Mouse (Mus musculus) neural tube, embryonic 12.5 days (tissue): ENCODE data around the gene Ankrd28. TPM values are rescaled to one million over a fixed set of nuclear protein-coding genes. Genes with fewer than 3 reads are reported as not detected.

Source experiments
- ATAC-seq: fragments of 200-750 bp; cut with Nextera tagmentation; 2 replicates; pipeline ENCODE4 v1.8.0; 2017; ENCODE audit warnings: low read depth, mild to moderate bottlenecking, moderate TSS enrichment, moderate library complexity; ENCODE audit not compliant: low FRiP score
- H3K27ac ChIP-seq: fragments of 300-500 bp; sonication (generic); 2 replicates; pipeline ENCODE4 v1.5.1; 2016
- H3K27me3 ChIP-seq: fragments of 300-500 bp; sonication (generic); replicated peaks from 2 replicates; pipeline ENCODE4 v1.6.1; 2016; ENCODE audit warnings: mild to moderate bottlenecking
- H3K36me3 ChIP-seq: fragments of 300-500 bp; sonication (generic); 2 replicates; pipeline ENCODE4 v1.6.1; 2016; ENCODE audit warnings: mild to moderate bottlenecking
- H3K4me1 ChIP-seq: fragments of 300-500 bp; sonication (generic); 2 replicates; pipeline ENCODE4 v1.6.1; 2016
- H3K4me2 ChIP-seq: fragments of 300-500 bp; sonication (generic); replicated peaks from 2 replicates; pipeline ENCODE4 v1.6.1; 2016; ENCODE audit warnings: mild to moderate bottlenecking
- H3K4me3 ChIP-seq: fragments of 300-500 bp; sonication (generic); 2 replicates; pipeline ENCODE4 v1.5.1; 2016
- H3K9ac ChIP-seq: fragments of 300-500 bp; sonication (generic); 2 replicates; pipeline ENCODE4 v1.6.1; 2016; ENCODE audit warnings: mild to moderate bottlenecking
- H3K9me3 ChIP-seq: fragments of 300-500 bp; sonication (generic); 2 replicates; pipeline ENCODE4 v1.6.1; 2016; ENCODE audit warnings: mild to moderate bottlenecking
- WGBS: fragments of 180-500 bp; shearing (Covaris S2); methylation state at CpG from one replicate; pipeline ENCODE4 v1.1.7; 2016; 5-methylcytosine and 5-hydroxymethylcytosine counted together
- polyA plus RNA-seq: library from polyadenylated mRNA; unstranded; fragments of >200 nt; fragmentation: Nextera tagmentation; extraction: Ambion mirVana; gene quantifications from 2 replicates; pipeline ENCODE4 v1.2.1, GENCODE M21; 2016

Gene Ankrd28
- polyA plus RNA-seq, 1 experiment from 2014 or later = 11.2 TPM

- Histone ChIP-seq H3K4me1 (peaks cover 2% of the 10 kb centered on the region; the same call in 1 of the 2 replicates), H3K36me3 (no peaks in the 10 kb centered on the region), H3K27me3 (no peaks in the 10 kb centered on the region), H3K9ac (no peak overlapping the region), H3K4me3 (no peak overlapping the region), H3K9me3 (peaks cover 4% of the 10 kb centered on the region; the same call in 1 of the 2 replicates), H3K27ac (no peak overlapping the region), H3K4me2 (no peak overlapping the region)
- ATAC-seq = no peak
- 76% methylated on average over 5 of the region's 5 CpGs for WGBS
Observed at GRCm38 (mm10) chr14:31652106-31652505, 178.3 kb downstream of the Ankrd28 start.

GRCm38 (mm10) chr14:31651206-31651605, 179.2 kb downstream of the Ankrd28 start:
- H3K27me3 ChIP-seq = no peaks in the 10 kb centered on the region
- no peak overlapping the region for H3K9ac ChIP-seq
- H3K36me3 ChIP-seq = no peaks in the 10 kb centered on the region
- ATAC-seq = no peak
- 92% methylated on average over 7 of the region's 7 CpGs for WGBS
- no peak overlapping the region for H3K4me2 ChIP-seq
- H3K27ac ChIP-seq = no peak overlapping the region
- H3K4me3 ChIP-seq = no peak overlapping the region
- H3K9me3 ChIP-seq = peaks cover 4% of the 10 kb centered on the region; the same call in 1 of the 2 replicates
- no peaks in the 10 kb centered on the region; the same call in 1 of the 2 replicates for H3K4me1 ChIP-seq

GRCm38 (mm10) chr14:31650347-31650746, 180.1 kb downstream of the Ankrd28 start:
- no peak for ATAC-seq
- H3K27me3 ChIP-seq = no peaks in the 10 kb centered on the region
- H3K27ac ChIP-seq = no peak overlapping the region
- H3K9ac ChIP-seq = no peak overlapping the region
- H3K4me2 ChIP-seq = no peak overlapping the region
- no peaks in the 10 kb centered on the region; the same call in 1 of the 2 replicates for H3K4me1 ChIP-seq
- 97% methylated on average over 3 of the region's 3 CpGs for WGBS
- H3K9me3 ChIP-seq = peaks cover 4% of the 10 kb centered on the region; the same call in 1 of the 2 replicates
- H3K4me3 ChIP-seq = no peak overlapping the region
- no peaks in the 10 kb centered on the region for H3K36me3 ChIP-seq

Other genes with a start within 250 kb of the Ankrd28 start
- 0.30 and 0.40 TPM in 2 replicates for gene Colq, start 239.3 kb downstream of the Ankrd28 start, polyA plus RNA-seq
- gene Gm49387, start 189.8 kb downstream of the Ankrd28 start, polyA plus RNA-seq = 0.15 TPM in 1 of 2 replicates, not detected in the other
- gene Btd, start 189.6 kb downstream of the Ankrd28 start, polyA plus RNA-seq = 16.0 and 16.1 TPM in 2 replicates
- gene Hacl1, start 189.4 kb downstream of the Ankrd28 start, polyA plus RNA-seq = 7.8 and 8.1 TPM in 2 replicates
- 0.05 and 0.06 TPM in 2 replicates for gene Galnt15, start 198.3 kb upstream of the Ankrd28 start, polyA plus RNA-seq